Mouse (Mus musculus): Measurements from ENCODE around the gene Rnf181.

Rnf181 gene

GRCm38 (mm10) chr6:72366844-72367443 is at the start of gene Rnf181:
TSS of gene Rnf181 (minus strand) at chr6:72366956.
- DNase-seq (ENCODE audit: low spot score in 2 of 2), result no peak

- DNase-seq (ENCODE audit: low spot score in 2 of 2), result no peak
Observed at GRCm38 (mm10) chr6:72415964-72416772, 49.4 kb upstream of the Rnf181 start.

GRCm38 (mm10) chr6:72415181-72415580 is 48.4 kb upstream of the Rnf181 start:
- DNase-seq (ENCODE audit: low spot score in 2 of 2), result no peak

DNA sequence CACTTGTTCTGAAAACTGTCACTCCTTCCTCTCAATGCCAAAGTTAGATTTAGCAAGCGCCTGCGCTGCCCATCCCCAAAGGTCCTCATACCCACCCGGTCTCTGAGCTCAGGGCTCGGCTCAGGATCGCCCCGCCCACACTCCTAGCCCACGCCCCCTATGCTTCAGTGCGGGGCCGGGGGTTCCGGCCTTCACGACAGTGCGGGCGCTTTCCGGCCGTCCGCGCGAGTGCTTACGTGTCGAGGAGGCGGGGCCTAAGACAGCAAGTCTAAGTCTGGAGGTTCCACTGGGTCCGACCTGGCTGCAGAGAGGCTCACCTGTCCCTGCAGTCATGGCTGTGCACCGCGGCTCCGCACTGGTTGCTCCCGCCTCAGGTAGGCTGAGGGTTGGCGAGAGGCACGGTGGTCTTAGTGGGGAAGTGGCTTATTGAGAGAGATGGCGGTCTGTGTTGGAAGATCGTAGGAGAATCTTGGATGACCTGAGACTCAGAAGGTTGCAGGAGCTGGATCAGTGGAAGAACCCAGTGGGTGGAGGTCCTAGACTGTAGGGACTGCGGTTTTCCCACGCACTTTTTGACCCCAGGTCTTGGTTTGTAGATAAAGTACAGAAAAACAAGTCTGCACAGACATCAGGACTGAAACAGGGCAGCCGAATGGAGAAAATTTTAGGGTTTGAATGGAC is 47.5 kb upstream of the Rnf181 start, which contains the start of gene Ggcx:
Ggcx (plus strand) TSS at position 233 of the 681 bp plus-strand sequence.
- peak; percentile 92 to 96 for DNase-seq (ENCODE audit: low spot score in 2 of 2)

DNA sequence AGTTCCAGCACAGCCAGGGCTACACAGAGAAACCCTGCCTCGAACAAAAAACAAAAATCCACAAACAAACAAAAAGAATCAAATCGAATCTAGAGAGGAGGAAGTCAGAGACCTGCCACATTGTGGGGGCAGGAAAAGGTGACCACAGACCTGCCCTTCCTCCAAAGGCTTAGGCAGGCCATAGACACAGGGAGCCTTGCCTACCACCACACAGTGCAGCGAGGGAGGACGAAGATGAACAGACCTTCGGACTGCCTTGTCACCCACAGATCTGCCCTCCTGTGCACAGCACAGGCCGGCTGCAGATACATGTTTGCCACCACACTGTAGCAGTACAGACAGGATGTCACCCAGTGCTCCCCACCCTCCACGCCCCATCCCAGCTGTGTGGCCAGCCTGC is 43.8 kb upstream of the Rnf181 start:
- DNase-seq (ENCODE audit: low spot score in 2 of 2), result no peak

- no peak for DNase-seq (ENCODE audit: low spot score in 2 of 2)
Observed at GRCm38 (mm10) chr6:72410003-72410402, 43.2 kb upstream of the Rnf181 start.

- DNase-seq (ENCODE audit: low spot score in 2 of 2), result peak; percentile 72 to 87
Observed at GRCm38 (mm10) chr6:72409567-72409966, 42.8 kb upstream of the Rnf181 start.

DNA sequence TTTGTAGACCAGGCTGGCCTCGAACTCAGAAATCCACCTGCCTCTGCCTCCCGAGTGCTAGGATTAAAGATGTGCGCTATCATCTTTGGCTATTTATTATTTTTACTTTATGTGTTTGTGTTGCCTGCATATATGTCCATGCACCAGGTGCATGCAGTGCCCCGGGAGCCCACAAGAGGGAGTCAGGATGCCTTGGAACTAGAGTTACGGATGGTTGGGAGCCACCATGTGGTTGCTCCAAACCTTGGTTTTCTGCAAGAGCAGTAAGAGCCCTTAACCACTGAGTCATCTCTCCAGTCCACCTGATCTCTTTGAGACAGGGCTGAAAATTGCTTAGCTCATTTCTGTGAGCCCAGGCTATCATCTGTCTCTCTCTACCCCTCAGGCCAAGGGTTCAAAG is 40.4 kb upstream of the Rnf181 start:
- DNase-seq (ENCODE audit: low spot score in 2 of 2), result peak; percentile 85 to 93

DNA sequence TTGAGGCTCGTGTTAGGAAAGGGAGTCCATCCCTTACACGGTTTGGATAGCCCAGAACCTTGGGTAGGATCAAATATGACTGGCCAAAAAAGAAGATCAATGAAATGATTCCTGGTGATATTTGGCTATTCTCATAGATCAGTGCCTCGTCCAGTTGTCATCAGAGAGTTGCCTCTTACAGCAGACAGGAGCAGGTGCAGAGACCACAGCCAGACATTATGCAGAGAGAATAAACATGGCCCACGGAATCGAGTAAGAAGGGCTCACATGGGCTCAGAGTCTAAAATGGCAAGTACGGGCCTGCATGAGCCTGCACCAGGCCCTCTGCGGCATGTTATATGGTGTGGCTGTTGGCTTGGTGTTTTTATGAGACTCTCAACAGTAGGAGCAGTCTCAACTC is 38.6 kb upstream of the Rnf181 start:
- no peak for DNase-seq (ENCODE audit: low spot score in 2 of 2)

DNA sequence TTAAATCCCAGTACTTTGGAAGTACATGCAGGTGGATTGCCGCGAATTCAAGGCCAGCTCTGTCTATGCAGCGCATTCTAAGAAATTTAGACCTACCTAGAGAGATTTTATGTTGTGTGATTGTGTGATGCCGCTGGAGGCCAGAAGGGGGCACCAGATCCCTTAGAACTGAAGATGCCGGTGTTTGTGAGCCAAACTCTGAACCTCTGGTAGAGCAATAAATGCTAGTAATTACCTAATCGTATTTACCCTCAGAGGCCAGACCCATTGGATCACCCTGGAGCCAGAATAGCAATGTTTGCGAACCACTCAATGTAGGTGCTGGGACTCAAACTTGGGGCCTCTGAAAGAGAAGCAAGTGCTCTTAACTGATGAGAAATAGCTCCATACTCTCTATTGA is 35.1 kb upstream of the Rnf181 start:
- DNase-seq (ENCODE audit: low spot score in 2 of 2), result peak; percentile 81 to 93

- DNase-seq (ENCODE audit: low spot score in 2 of 2), result no peak
Observed at GRCm38 (mm10) chr6:72399967-72400366, 33.2 kb upstream of the Rnf181 start.

GRCm38 (mm10) chr6:72396837-72397251 is 30.1 kb upstream of the Rnf181 start:
- no peak for DNase-seq (ENCODE audit: low spot score in 2 of 2)

GRCm38 (mm10) chr6:72392341-72392740 is 25.6 kb upstream of the Rnf181 start:
- DNase-seq (ENCODE audit: low spot score in 2 of 2), result no peak

GRCm38 (mm10) chr6:72390795-72391521 is 24.2 kb upstream of the Rnf181 start:
- DNase-seq (ENCODE audit: low spot score in 2 of 2), result peak; percentile 67 to 79

- DNase-seq (ENCODE audit: low spot score in 2 of 2), result peak; percentile 73 to 89
Observed at GRCm38 (mm10) chr6:72389941-72390771, 23.4 kb upstream of the Rnf181 start, which contains the start of gene Vamp8. TSS of gene Vamp8 (minus strand) at chr6:72390703.

GRCm38 (mm10) chr6:72389471-72389940 is 22.8 kb upstream of the Rnf181 start:
- peak in 1 of 2 experiments; percentile 85 for DNase-seq (ENCODE audit: low spot score in 2 of 2)

DNA sequence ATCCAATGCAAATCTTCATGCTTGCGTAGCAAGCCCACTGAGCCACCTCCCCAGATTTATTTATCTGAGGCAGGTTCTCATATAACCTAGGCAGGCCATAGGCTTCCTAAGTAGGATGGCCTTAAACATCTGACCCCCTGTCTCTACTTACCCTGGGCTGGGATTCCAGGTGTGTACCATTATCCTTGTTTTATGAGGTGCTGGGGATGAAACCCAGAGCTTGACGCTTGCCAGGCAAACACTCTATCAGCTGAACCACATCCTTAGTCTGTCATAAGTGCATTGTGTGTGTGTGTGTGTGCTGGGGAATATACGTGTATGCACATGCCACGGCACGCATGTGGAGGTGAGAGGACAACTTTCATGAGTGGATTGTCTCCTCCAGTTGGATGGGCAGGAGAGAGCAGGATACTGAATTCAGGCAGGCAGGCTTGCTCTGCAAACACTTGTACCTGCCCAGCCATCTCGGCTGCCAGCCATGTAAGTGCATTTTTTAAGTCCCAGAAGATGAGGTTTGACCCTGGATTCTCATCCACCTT is 22.1 kb upstream of the Rnf181 start:
- DNase-seq (ENCODE audit: low spot score in 2 of 2), result no peak

GRCm38 (mm10) chr6:72388266-72388665 is 21.5 kb upstream of the Rnf181 start:
- no peak for DNase-seq (ENCODE audit: low spot score in 2 of 2)

- no peak for DNase-seq (ENCODE audit: low spot score in 2 of 2)
Observed at GRCm38 (mm10) chr6:72387816-72388215, 21.1 kb upstream of the Rnf181 start.

DNA sequence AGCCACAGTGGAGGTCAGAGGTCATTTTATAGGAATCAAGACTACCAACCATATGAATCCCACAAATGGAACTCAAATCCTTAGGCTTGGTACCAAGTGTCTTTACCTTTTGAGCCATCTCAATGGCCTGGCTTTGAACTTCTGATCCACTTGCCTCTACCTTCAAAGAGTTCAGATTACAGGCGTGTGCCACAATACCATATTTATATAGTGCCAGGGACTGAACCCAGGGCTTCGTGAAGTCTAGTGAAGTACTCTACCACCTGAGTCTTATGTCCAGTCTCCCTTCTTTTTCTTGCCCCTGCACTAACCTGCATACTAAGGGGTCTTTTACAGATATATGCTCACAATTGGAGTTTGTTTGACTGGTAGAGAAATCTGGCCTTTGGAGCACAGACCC is 19.8 kb upstream of the Rnf181 start:
- DNase-seq (ENCODE audit: low spot score in 2 of 2), result no peak
